Mouse (Mus musculus) kidney, adult 11 months (tissue): Measurements from ENCODE around the gene Fkbp3.

ENCODE experiments used
- DNase-seq: peaks from one replicate; pipeline ENCODE4 v3.0.0; 2022

Gene Fkbp3

GRCm38 (mm10) chr12:65022842-65023241 lies 51.0 kb downstream of the Fkbp3 start:
- DNase-seq, result no peak
